Mouse (Mus musculus): ENCODE data around the gene Fbxo3. TPM values are rescaled to one million over a fixed set of nuclear protein-coding genes. Genes with fewer than 3 reads are reported as not detected.
"Not testable (repeated sequence)": the region's sequence is repeated elsewhere in the genome, so short reads cannot be mapped to it uniquely, and the experiment has no call there.

Fbxo3 gene
- polyA plus RNA-seq, 1 experiment from 2014 or later: 54.8 TPM

- Histone ChIP-seq H3K4me1 (ENCODE audit: control insufficient read depth, insufficient read depth, low read length) (no peaks in the 10 kb centered on the region), H3K4me2 (ENCODE audit: low read depth, low read length) (no peak overlapping the region), H3K36me3 (ENCODE audit: control insufficient read depth, insufficient read depth, low read length) (no peaks in the 10 kb centered on the region), H3K27me3 (replicated peaks; ENCODE audit: control insufficient read depth, insufficient read depth, low read length) (no peaks in the 10 kb centered on the region), H3K4me3 (ENCODE audit: low read length) (no peak overlapping the region), H3K27ac (ENCODE audit: low read length) (no peak overlapping the region), H3K9ac (ENCODE audit: low read depth, low read length) (no peak overlapping the region), H3K9me3 (ENCODE audit: control insufficient read depth, low read length) (0 out of 2 replicates have a peak, but pooled peaks cover 3% of the 10 kb centered on the region)
- 78% methylated on average over 4 of the region's 4 CpGs for WGBS
- no peak for ATAC-seq
Measured at GRCm38 (mm10) chr2:104001861-104002260, 25.7 kb upstream of the Fbxo3 start.

GRCm38 (mm10) chr2:104002711-104003413 is 24.7 kb upstream of the Fbxo3 start:
- no peak overlapping the region for H3K4me2 ChIP-seq (ENCODE audit: low read depth, low read length)
- 33% methylated on average over 16 of the region's 16 CpGs for WGBS
- no peak overlapping the region for H3K4me3 ChIP-seq (ENCODE audit: low read length)
- no peak overlapping the region for H3K27ac ChIP-seq (ENCODE audit: low read length)
- H3K9ac ChIP-seq (ENCODE audit: low read depth, low read length): no peak overlapping the region
- H3K27me3 ChIP-seq (replicated peaks; ENCODE audit: control insufficient read depth, insufficient read depth, low read length): no peaks in the 10 kb centered on the region
- no peak for ATAC-seq
- no peaks in the 10 kb centered on the region for H3K4me1 ChIP-seq (ENCODE audit: control insufficient read depth, insufficient read depth, low read length)
- H3K36me3 ChIP-seq (ENCODE audit: control insufficient read depth, insufficient read depth, low read length): no peaks in the 10 kb centered on the region
- 0 out of 2 replicates have a peak, but pooled peaks cover 3% of the 10 kb centered on the region for H3K9me3 ChIP-seq (ENCODE audit: control insufficient read depth, low read length)

- H3K4me2 ChIP-seq (ENCODE audit: low read depth, low read length): no peak overlapping the region
- H3K36me3 ChIP-seq (ENCODE audit: control insufficient read depth, insufficient read depth, low read length): no peaks in the 10 kb centered on the region
- no peaks in the 10 kb centered on the region for H3K9me3 ChIP-seq (ENCODE audit: control insufficient read depth, low read length)
- H3K27me3 ChIP-seq (replicated peaks; ENCODE audit: control insufficient read depth, insufficient read depth, low read length): no peaks in the 10 kb centered on the region
- ATAC-seq: no peak
- WGBS: 78% methylated on average over 7 of the region's 7 CpGs
- no peaks in the 10 kb centered on the region for H3K4me1 ChIP-seq (ENCODE audit: control insufficient read depth, insufficient read depth, low read length)
- no peak overlapping the region for H3K4me3 ChIP-seq (ENCODE audit: low read length)
- H3K9ac ChIP-seq (ENCODE audit: low read depth, low read length): no peak overlapping the region
- H3K27ac ChIP-seq (ENCODE audit: low read length): no peak overlapping the region
Measured at GRCm38 (mm10) chr2:104007793-104008519, 19.6 kb upstream of the Fbxo3 start.

GRCm38 (mm10) chr2:104008853-104009252 is 18.7 kb upstream of the Fbxo3 start:
- H3K27me3 ChIP-seq (replicated peaks; ENCODE audit: control insufficient read depth, insufficient read depth, low read length); H3K4me2 ChIP-seq (ENCODE audit: low read depth, low read length); ATAC-seq; H3K4me3 ChIP-seq (ENCODE audit: low read length); H3K9me3 ChIP-seq (ENCODE audit: control insufficient read depth, low read length); H3K9ac ChIP-seq (ENCODE audit: low read depth, low read length); H3K27ac ChIP-seq (ENCODE audit: low read length); H3K36me3 ChIP-seq (ENCODE audit: control insufficient read depth, insufficient read depth, low read length); H3K4me1 ChIP-seq (ENCODE audit: control insufficient read depth, insufficient read depth, low read length): not testable (repeated sequence)
- 92% methylated on average over 3 of the region's 3 CpGs for WGBS

GRCm38 (mm10) chr2:104023096-104023495 is 4.4 kb upstream of the Fbxo3 start:
- H3K9me3 ChIP-seq (ENCODE audit: control insufficient read depth, low read length): no peaks in the 10 kb centered on the region
- no peak overlapping the region for H3K4me3 ChIP-seq (ENCODE audit: low read length)
- no peak overlapping the region for H3K27ac ChIP-seq (ENCODE audit: low read length)
- no peak for ATAC-seq
- H3K4me2 ChIP-seq (ENCODE audit: low read depth, low read length): no peak overlapping the region
- no peaks in the 10 kb centered on the region for H3K27me3 ChIP-seq (replicated peaks; ENCODE audit: control insufficient read depth, insufficient read depth, low read length)
- H3K9ac ChIP-seq (ENCODE audit: low read depth, low read length): no peak overlapping the region
- 79% methylated on average over 7 of the region's 7 CpGs for WGBS
- no peaks in the 10 kb centered on the region for H3K36me3 ChIP-seq (ENCODE audit: control insufficient read depth, insufficient read depth, low read length)
- peaks cover 3% of the 10 kb centered on the region for H3K4me1 ChIP-seq (ENCODE audit: control insufficient read depth, insufficient read depth, low read length)

- peaks cover 9% of the 10 kb centered on the region for H3K4me1 ChIP-seq (ENCODE audit: control insufficient read depth, insufficient read depth, low read length)
- no peaks in the 10 kb centered on the region for H3K36me3 ChIP-seq (ENCODE audit: control insufficient read depth, insufficient read depth, low read length)
- H3K4me3 ChIP-seq (ENCODE audit: low read length): no peak overlapping the region
- H3K4me2 ChIP-seq (ENCODE audit: low read depth, low read length): no peak overlapping the region
- no peak for ATAC-seq
- H3K9me3 ChIP-seq (ENCODE audit: control insufficient read depth, low read length): no peaks in the 10 kb centered on the region
- WGBS: 88% methylated on average over 4 of the region's 4 CpGs
- no peak overlapping the region for H3K27ac ChIP-seq (ENCODE audit: low read length)
- H3K9ac ChIP-seq (ENCODE audit: low read depth, low read length): no peak overlapping the region
- H3K27me3 ChIP-seq (replicated peaks; ENCODE audit: control insufficient read depth, insufficient read depth, low read length): no peaks in the 10 kb centered on the region
Measured at GRCm38 (mm10) chr2:104024656-104025055, 2.9 kb upstream of the Fbxo3 start.

GRCm38 (mm10) chr2:104028139-104028723 is 710 bp downstream of the Fbxo3 start, which contains the start of gene 4931422A03Rik:
Gene 4931422A03Rik, minus strand, starts transcription at chr2:104028361.
- Histone ChIP-seq H3K27ac (ENCODE audit: low read length) (peak within 1 kb of the TSS; percentile 54), H3K4me3 (ENCODE audit: low read length) (peak within 1 kb of the TSS; percentile 98), H3K9me3 (ENCODE audit: control insufficient read depth, low read length) (no peaks in the 10 kb centered on the region), H3K4me1 (ENCODE audit: control insufficient read depth, insufficient read depth, low read length) (peaks cover 12% of the 10 kb centered on the region), H3K27me3 (replicated peaks; ENCODE audit: control insufficient read depth, insufficient read depth, low read length) (no peaks in the 10 kb centered on the region), H3K4me2 (ENCODE audit: low read depth, low read length) (peak within 1 kb of the TSS; percentile 76), H3K36me3 (ENCODE audit: control insufficient read depth, insufficient read depth, low read length) (no peaks in the 10 kb centered on the region), H3K9ac (ENCODE audit: low read depth, low read length) (peak within 1 kb of the TSS; percentile 99)
- peak; percentile 71 for ATAC-seq
- WGBS: 1% methylated on average over 32 of the region's 32 CpGs

- Histone ChIP-seq H3K9ac (ENCODE audit: low read depth, low read length) (no peak overlapping the region), H3K27ac (ENCODE audit: low read length) (no peak overlapping the region), H3K9me3 (ENCODE audit: control insufficient read depth, low read length) (no peaks in the 10 kb centered on the region), H3K4me1 (ENCODE audit: control insufficient read depth, insufficient read depth, low read length) (peaks cover 12% of the 10 kb centered on the region), H3K27me3 (replicated peaks; ENCODE audit: control insufficient read depth, insufficient read depth, low read length) (no peaks in the 10 kb centered on the region), H3K4me2 (ENCODE audit: low read depth, low read length) (peak overlapping the region; percentile 76), H3K4me3 (ENCODE audit: low read length) (peak overlapping the region; percentile 98), H3K36me3 (ENCODE audit: control insufficient read depth, insufficient read depth, low read length) (no peaks in the 10 kb centered on the region)
- 66% methylated on average over 2 of the region's 2 CpGs for WGBS
- ATAC-seq: 0 out of 2 replicates have a peak, but pooled peaks have one; percentile 21
Measured at GRCm38 (mm10) chr2:104029074-104029473, 1.6 kb downstream of the Fbxo3 start.

GRCm38 (mm10) chr2:104030381-104030780 is 2.9 kb downstream of the Fbxo3 start:
- Histone ChIP-seq H3K36me3 (ENCODE audit: control insufficient read depth, insufficient read depth, low read length) (no peaks in the 10 kb centered on the region), H3K27me3 (replicated peaks; ENCODE audit: control insufficient read depth, insufficient read depth, low read length) (no peaks in the 10 kb centered on the region), H3K27ac (ENCODE audit: low read length) (no peak overlapping the region), H3K9ac (ENCODE audit: low read depth, low read length) (no peak overlapping the region), H3K4me3 (ENCODE audit: low read length) (no peak overlapping the region), H3K4me2 (ENCODE audit: low read depth, low read length) (no peak overlapping the region), H3K9me3 (ENCODE audit: control insufficient read depth, low read length) (no peaks in the 10 kb centered on the region), H3K4me1 (ENCODE audit: control insufficient read depth, insufficient read depth, low read length) (peaks cover 12% of the 10 kb centered on the region)
- ATAC-seq: no peak
- WGBS: 80% methylated on average over 3 of the region's 3 CpGs
